Mouse (Mus musculus) layer of hippocampus, adult 9-10 months (tissue): ENCODE measurements around the gene Pax3.

Experiments
- DNase-seq: peaks from one replicate; pipeline ENCODE4 v3.0.0; 2022; ENCODE audit warnings: low spot score

The Pax3 gene

DNA sequence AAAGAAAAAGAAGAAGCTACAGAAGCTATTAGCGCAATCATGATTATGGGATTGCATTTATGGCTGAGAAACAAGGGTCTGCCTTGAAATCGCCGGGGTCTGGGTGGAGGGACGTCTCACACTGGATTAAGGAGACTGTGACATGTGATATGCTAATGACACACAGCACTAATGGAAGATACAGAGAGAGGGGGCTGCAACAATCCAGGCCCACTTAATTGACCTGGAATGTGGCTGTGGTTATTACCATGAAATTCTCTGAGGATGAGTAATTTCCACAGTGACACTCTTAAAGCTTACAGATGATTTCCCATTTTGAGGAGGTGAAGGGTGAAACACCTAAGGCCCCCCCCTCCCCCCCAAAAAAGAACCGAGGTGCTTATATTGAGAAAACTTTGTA, 136.1 kb downstream of the Pax3 start:
- DNase-seq: no peak

- DNase-seq: no peak
Measured at GRCm38 (mm10) chr1:78057939-78058338, 139.0 kb downstream of the Pax3 start.

- DNase-seq: no peak
Measured at GRCm38 (mm10) chr1:78053677-78054076, 143.3 kb downstream of the Pax3 start.
